Mouse (Mus musculus): ENCODE data around the gene Trim39. TPM values are rescaled to one million over a fixed set of nuclear protein-coding genes. Genes with fewer than 3 reads are reported as not detected.
"Not testable (repeated sequence)": the region's sequence is repeated elsewhere in the genome, so short reads cannot be mapped to it uniquely, and the experiment has no call there.

Trim39 gene
- polyA plus RNA-seq, 1 experiment from 2014 or later, result 4.6 TPM

GRCm38 (mm10) chr17:36245741-36246140, 26.3 kb downstream of the Trim39 start:
- no peak for ATAC-seq (ENCODE audit: insufficient read depth)
- Histone ChIP-seq H3K9me3 (replicated peaks) (no peaks in the 10 kb centered on the region), H3K9ac (no peak overlapping the region), H3K27ac (replicated peaks) (no peak overlapping the region), H3K27me3 (peaks cover 32% of the 10 kb centered on the region), H3K4me3 (replicated peaks) (no peak overlapping the region), H3K4me1 (replicated peaks) (no peaks in the 10 kb centered on the region), H3K36me3 (replicated peaks) (no peaks in the 10 kb centered on the region), H3K4me2 (no peak overlapping the region)
- WGBS (ENCODE audit: insufficient replicate concordance), result 76% methylated on average over 2 of the region's 2 CpGs

GRCm38 (mm10) chr17:36244031-36244430, 28.0 kb downstream of the Trim39 start:
- WGBS (ENCODE audit: insufficient replicate concordance), result 34% methylated on average over 5 of the region's 5 CpGs
- H3K4me3 ChIP-seq (replicated peaks), result no peak overlapping the region
- no peak overlapping the region for H3K4me2 ChIP-seq
- no peaks in the 10 kb centered on the region for H3K4me1 ChIP-seq (replicated peaks)
- no peaks in the 10 kb centered on the region for H3K9me3 ChIP-seq (replicated peaks)
- H3K27me3 ChIP-seq, result peaks cover 30% of the 10 kb centered on the region
- ATAC-seq (ENCODE audit: insufficient read depth), result no peak
- no peak overlapping the region for H3K9ac ChIP-seq
- H3K27ac ChIP-seq (replicated peaks), result no peak overlapping the region
- no peaks in the 10 kb centered on the region for H3K36me3 ChIP-seq (replicated peaks)

DNA sequence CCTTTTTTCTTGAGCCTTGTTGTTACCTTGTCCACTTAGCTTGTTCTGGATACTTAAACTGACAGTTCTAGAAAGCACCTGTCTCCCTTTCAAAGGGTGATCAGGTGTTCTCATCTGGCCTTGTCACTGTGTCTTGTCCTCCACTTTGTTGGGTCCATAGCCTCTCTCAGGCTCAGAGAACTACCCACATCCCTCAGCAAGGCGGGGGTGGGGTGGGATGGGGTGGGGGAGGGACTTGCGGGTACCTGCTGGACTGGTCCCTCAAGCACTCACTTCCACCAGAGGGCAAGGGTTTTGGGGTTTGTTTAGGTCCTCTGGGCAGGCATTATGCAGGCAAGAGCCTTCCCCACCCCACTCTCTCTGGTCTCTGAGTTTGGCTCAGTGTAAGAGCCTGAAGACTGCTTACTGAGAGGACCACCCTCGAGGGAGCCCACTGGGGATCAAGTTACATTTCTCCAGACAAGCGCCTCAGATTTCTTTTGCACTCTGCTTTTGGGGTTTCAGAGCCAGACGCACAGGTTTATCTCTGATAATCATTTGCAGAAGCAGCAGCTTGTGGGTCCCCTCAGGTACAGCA, 31.3 kb downstream of the Trim39 start:
- whole genome bisulfite sequencing (ENCODE audit: insufficient replicate concordance), result 14% methylated on average over 5 of the region's 5 CpGs
- Histone ChIP-seq H3K4me1 (replicated peaks) (0 out of 2 replicates have a peak, but pooled peaks cover 5% of the 10 kb centered on the region), H3K9ac (no peak overlapping the region), H3K9me3 (replicated peaks) (no peaks in the 10 kb centered on the region), H3K27me3 (peaks cover 49% of the 10 kb centered on the region), H3K27ac (replicated peaks) (no peak overlapping the region), H3K36me3 (replicated peaks) (no peaks in the 10 kb centered on the region), H3K4me3 (replicated peaks) (no peak overlapping the region), H3K4me2 (no peak overlapping the region)
- ATAC-seq (ENCODE audit: insufficient read depth), result no peak

DNA sequence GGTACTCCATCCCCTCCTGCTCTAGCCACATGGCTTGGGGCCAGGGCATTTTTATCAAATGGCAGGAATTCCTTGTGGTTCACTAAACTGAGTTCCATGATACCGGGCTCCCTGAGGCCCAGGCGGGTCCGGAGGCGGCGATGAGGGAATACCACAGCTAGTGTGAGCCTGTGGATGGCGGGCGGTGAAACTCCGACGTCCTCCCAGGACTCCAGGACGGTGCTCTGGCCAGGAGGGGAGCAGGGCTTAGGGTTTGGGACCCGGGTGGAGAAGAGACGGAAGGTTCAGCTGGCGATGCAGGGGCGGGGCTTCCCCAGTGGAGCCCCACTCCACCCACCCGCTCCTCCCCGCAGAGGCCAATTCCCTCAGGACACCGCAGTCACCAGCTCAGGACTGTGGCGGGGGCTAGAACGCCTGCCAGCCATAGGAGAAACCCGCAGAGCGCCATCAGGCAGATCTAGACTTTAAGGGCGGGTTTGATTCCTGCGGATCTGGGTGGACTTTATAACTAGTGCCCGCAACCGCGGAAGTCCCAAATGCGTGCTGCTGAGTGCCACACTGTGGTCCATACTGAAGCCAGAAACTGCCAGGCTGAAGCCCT, 34.6 kb downstream of the Trim39 start:
- H3K4me2 ChIP-seq, result peak overlapping the region; percentile 44
- no peaks in the 10 kb centered on the region for H3K9me3 ChIP-seq (replicated peaks)
- H3K36me3 ChIP-seq (replicated peaks), result no peaks in the 10 kb centered on the region
- ATAC-seq (ENCODE audit: insufficient read depth), result no peak
- no peak overlapping the region for H3K27ac ChIP-seq (replicated peaks)
- WGBS (ENCODE audit: insufficient replicate concordance), result 2% methylated on average over 27 of the region's 27 CpGs
- H3K27me3 ChIP-seq, result peaks cover 53% of the 10 kb centered on the region
- no peak overlapping the region for H3K9ac ChIP-seq
- H3K4me3 ChIP-seq (replicated peaks), result peak overlapping the region; percentile 15; the same call in 1 of the 2 replicates
- 0 out of 2 replicates have a peak, but pooled peaks cover 5% of the 10 kb centered on the region for H3K4me1 ChIP-seq (replicated peaks)

- not testable (repeated sequence) for H3K4me3 ChIP-seq (replicated peaks); H3K27ac ChIP-seq (replicated peaks); H3K36me3 ChIP-seq (replicated peaks); ATAC-seq (ENCODE audit: insufficient read depth); H3K4me1 ChIP-seq (replicated peaks); H3K9me3 ChIP-seq (replicated peaks); H3K9ac ChIP-seq; H3K4me2 ChIP-seq
- H3K27me3 ChIP-seq, result peaks cover 44% of the 10 kb centered on the region
- WGBS (ENCODE audit: insufficient replicate concordance), result 15% methylated on average over 9 of the region's 9 CpGs
Measured at GRCm38 (mm10) chr17:36235300-36235699, 36.7 kb downstream of the Trim39 start.

DNA sequence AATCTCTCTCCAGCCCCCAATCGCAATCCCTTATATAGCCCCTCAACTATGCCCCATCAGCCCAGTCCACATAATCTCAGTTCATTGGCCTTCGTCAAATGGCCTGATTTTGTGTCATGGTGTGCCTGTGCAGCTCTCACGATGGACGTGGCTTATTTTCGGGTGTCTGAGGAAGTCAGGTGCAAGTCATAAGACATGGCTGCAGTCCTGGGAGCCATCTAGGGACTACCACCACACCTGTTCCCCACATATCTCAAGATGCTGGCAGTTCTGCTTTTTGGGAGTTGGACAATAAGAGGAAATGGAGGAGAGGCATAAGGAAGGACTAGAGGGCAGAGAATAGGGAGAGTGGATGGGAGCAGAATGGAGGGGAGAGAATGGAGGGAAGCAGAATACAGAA, 38.5 kb downstream of the Trim39 start:
- no peaks in the 10 kb centered on the region for H3K9me3 ChIP-seq (replicated peaks)
- H3K4me1 ChIP-seq (replicated peaks), result 0 out of 2 replicates have a peak, but pooled peaks cover 5% of the 10 kb centered on the region
- no peak overlapping the region for H3K4me3 ChIP-seq (replicated peaks)
- ATAC-seq (ENCODE audit: insufficient read depth), result no peak
- H3K27me3 ChIP-seq, result peaks cover 35% of the 10 kb centered on the region
- 49% methylated on average over 5 of the region's 5 CpGs for WGBS (ENCODE audit: insufficient replicate concordance)
- H3K36me3 ChIP-seq (replicated peaks), result no peaks in the 10 kb centered on the region
- H3K9ac ChIP-seq, result no peak overlapping the region
- no peak overlapping the region for H3K27ac ChIP-seq (replicated peaks)
- no peak overlapping the region for H3K4me2 ChIP-seq

- H3K9me3 ChIP-seq (replicated peaks), result no peaks in the 10 kb centered on the region
- no peak for ATAC-seq (ENCODE audit: insufficient read depth)
- WGBS (ENCODE audit: insufficient replicate concordance), result 6% methylated on average over 36 of the region's 36 CpGs
- no peaks in the 10 kb centered on the region for H3K4me1 ChIP-seq (replicated peaks)
- peaks cover 13% of the 10 kb centered on the region for H3K27me3 ChIP-seq
- H3K9ac ChIP-seq, result no peak overlapping the region
- no peak overlapping the region for H3K4me3 ChIP-seq (replicated peaks)
- H3K36me3 ChIP-seq (replicated peaks), result no peaks in the 10 kb centered on the region
- H3K27ac ChIP-seq (replicated peaks), result no peak overlapping the region
- H3K4me2 ChIP-seq, result no peak overlapping the region
Measured at GRCm38 (mm10) chr17:36231318-36231717, 40.7 kb downstream of the Trim39 start.

- H3K27me3 ChIP-seq, result peaks cover 15% of the 10 kb centered on the region
Measured at GRCm38 (mm10) chr17:36229046-36229445, 43.0 kb downstream of the Trim39 start.

GRCm38 (mm10) chr17:36226921-36227320, 45.1 kb downstream of the Trim39 start:
- no peaks in the 10 kb centered on the region for H3K36me3 ChIP-seq (replicated peaks)
- H3K9ac ChIP-seq, result no peak overlapping the region
- ATAC-seq (ENCODE audit: insufficient read depth), result no peak
- H3K27me3 ChIP-seq, result peaks cover 24% of the 10 kb centered on the region
- H3K4me2 ChIP-seq, result no peak overlapping the region
- no peak overlapping the region for H3K4me3 ChIP-seq (replicated peaks)
- H3K9me3 ChIP-seq (replicated peaks), result no peaks in the 10 kb centered on the region
- WGBS (ENCODE audit: insufficient replicate concordance), result 15% methylated on average over 8 of the region's 8 CpGs
- no peak overlapping the region for H3K27ac ChIP-seq (replicated peaks)
- H3K4me1 ChIP-seq (replicated peaks), result no peaks in the 10 kb centered on the region

More at GRCm38 (mm10) chr17:36229046-36229445, 43.0 kb downstream of the Trim39 start:
- H3K36me3 ChIP-seq (replicated peaks), result no peaks in the 10 kb centered on the region
- H3K27ac ChIP-seq (replicated peaks), result no peak overlapping the region
- H3K4me3 ChIP-seq (replicated peaks), result no peak overlapping the region
- no peak overlapping the region for H3K4me2 ChIP-seq
- no peaks in the 10 kb centered on the region for H3K9me3 ChIP-seq (replicated peaks)
- no peaks in the 10 kb centered on the region for H3K4me1 ChIP-seq (replicated peaks)
- no peak overlapping the region for H3K9ac ChIP-seq
- WGBS (ENCODE audit: insufficient replicate concordance), result 3% methylated on average over 4 of the region's 5 CpGs
- ATAC-seq (ENCODE audit: insufficient read depth), result no peak

DNA sequence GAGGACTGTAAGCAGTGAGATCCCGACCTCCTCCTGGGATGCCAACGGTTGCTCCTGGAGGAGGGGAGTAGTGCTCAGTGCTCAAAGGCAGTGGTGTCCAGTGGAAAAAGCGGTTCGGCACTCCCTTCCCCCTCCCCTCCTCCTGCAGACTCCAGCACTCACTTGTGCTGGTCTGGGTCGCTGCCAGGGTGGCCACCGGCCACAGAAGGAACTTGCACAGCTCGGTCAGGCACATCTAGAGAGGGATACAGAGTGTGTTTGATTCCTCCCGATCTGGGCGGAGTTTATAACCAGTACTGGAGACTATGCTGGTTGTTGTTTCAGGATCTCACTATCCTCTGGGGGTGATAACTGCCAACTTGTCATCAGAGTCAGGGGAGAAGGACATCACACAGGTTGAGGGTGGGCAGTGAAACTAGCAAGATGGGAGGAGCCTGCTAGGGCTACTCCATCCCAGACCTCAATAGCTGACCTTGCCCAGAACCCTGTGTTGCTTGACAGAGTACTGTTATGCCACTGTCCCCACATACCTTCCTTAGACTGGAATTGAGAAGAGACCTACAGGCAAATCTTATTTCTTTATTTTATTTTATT, 46.7 kb downstream of the Trim39 start:
- no peaks in the 10 kb centered on the region for H3K9me3 ChIP-seq (replicated peaks)
- WGBS (ENCODE audit: insufficient replicate concordance), result 8% methylated on average over 9 of the region's 9 CpGs
- no peak overlapping the region for H3K4me3 ChIP-seq (replicated peaks)
- H3K36me3 ChIP-seq (replicated peaks), result no peaks in the 10 kb centered on the region
- peaks cover 35% of the 10 kb centered on the region for H3K27me3 ChIP-seq
- ATAC-seq (ENCODE audit: insufficient read depth), result no peak
- no peaks in the 10 kb centered on the region for H3K4me1 ChIP-seq (replicated peaks)
- H3K9ac ChIP-seq, result no peak overlapping the region
- no peak overlapping the region for H3K27ac ChIP-seq (replicated peaks)
- H3K4me2 ChIP-seq, result no peak overlapping the region

DNA sequence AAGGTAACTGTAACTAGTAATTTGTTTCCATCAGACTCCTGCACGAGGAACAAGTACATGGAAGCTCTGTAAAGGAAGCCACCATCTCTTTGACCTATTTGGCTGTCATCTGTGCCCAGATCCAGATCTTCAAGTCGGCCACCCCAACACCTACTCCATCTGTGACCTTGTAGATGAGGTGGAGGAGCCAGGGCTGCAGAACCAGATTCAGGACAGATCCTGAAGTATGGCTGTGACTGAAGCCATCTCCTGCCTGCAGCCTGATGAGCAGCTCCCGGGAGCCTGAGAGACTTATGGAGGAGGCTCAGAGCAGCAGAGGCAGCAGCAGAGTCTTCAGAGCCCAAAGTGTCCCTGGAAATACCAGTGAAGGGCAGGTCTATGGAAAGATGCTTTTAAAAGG, 47.6 kb downstream of the Trim39 start:
- Histone ChIP-seq H3K9ac (no peak overlapping the region), H3K9me3 (replicated peaks) (no peaks in the 10 kb centered on the region), H3K36me3 (replicated peaks) (no peaks in the 10 kb centered on the region), H3K4me3 (replicated peaks) (no peak overlapping the region), H3K27ac (replicated peaks) (no peak overlapping the region), H3K4me2 (no peak overlapping the region), H3K4me1 (replicated peaks) (no peaks in the 10 kb centered on the region), H3K27me3 (peaks cover 35% of the 10 kb centered on the region)
- ATAC-seq (ENCODE audit: insufficient read depth), result no peak
- WGBS (ENCODE audit: insufficient replicate concordance), result 25% methylated on average over 3 of the region's 3 CpGs

Measured in liver, embryonic 15.5 days (tissue).